Mouse (Mus musculus) thymus, adult 2 months (tissue): ENCODE data around the gene Tra2a. TPM values are rescaled to one million over a fixed set of nuclear protein-coding genes. Genes with fewer than 3 reads are reported as not detected.
"Not testable (repeated sequence)": the region's sequence is repeated elsewhere in the genome, so short reads cannot be mapped to it uniquely, and the experiment has no call there.

ENCODE experiments used
- DNase-seq: peaks from one replicate; pipeline ENCODE4 v3.0.0; 2021
- H3K27ac ChIP-seq: fragments of 200-500 bp; 2 replicates; pipeline ENCODE4 v1.5.1; 2012; ENCODE audit warnings: low read length, control low read depth; ENCODE audit not compliant: control insufficient read depth, insufficient read depth
- H3K27me3 ChIP-seq: fragments of 200-500 bp; 2 replicates; pipeline ENCODE4 v1.6.1; 2012; ENCODE audit warnings: mild to moderate bottlenecking, low read length, moderate library complexity, mixed read lengths; ENCODE audit not compliant: control insufficient read depth, insufficient read depth
- H3K36me3 ChIP-seq: fragments of 200-500 bp; 2 replicates; pipeline ENCODE4 v1.6.1; 2012; ENCODE audit warnings: mild to moderate bottlenecking, low read length, moderate library complexity; ENCODE audit not compliant: control insufficient read depth, insufficient read depth
- H3K4me1 ChIP-seq: fragments of 200-500 bp; replicated peaks from 2 replicates; pipeline ENCODE4 v1.6.1; 2012; ENCODE audit warnings: low read length; ENCODE audit not compliant: control insufficient read depth, insufficient read depth
- H3K4me3 ChIP-seq: fragments of 200-500 bp; 2 replicates; pipeline ENCODE4 v1.5.1; 2012; ENCODE audit warnings: mild to moderate bottlenecking, low read length, control low read depth, moderate library complexity; ENCODE audit not compliant: control insufficient read depth, insufficient read depth
- CTCF ChIP-seq: fragments of 200-500 bp; IDR thresholded peaks from 2 replicates; pipeline ENCODE4 v1.5.1; 2012; ENCODE audit warnings: mild to moderate bottlenecking, control low read depth, low read length, moderate library complexity, borderline replicate concordance; ENCODE audit not compliant: control insufficient read depth, poor library complexity, insufficient read depth; ENCODE audit errors: extremely low read depth
- POLR2A ChIP-seq: fragments of 200-500 bp; IDR thresholded peaks from 2 replicates; pipeline ENCODE4 v1.6.1; 2012; ENCODE audit warnings: mild to moderate bottlenecking, low read length, control low read depth, moderate library complexity; ENCODE audit not compliant: control insufficient read depth, poor library complexity, insufficient read depth; ENCODE audit errors: extremely low read depth
- WGBS: fragments of 180-500 bp; shearing (Covaris S2); methylation state at CpG from one replicate; pipeline ENCODE4 v1.1.7; 2018; 5-methylcytosine and 5-hydroxymethylcytosine counted together
- polyA plus RNA-seq: library from polyadenylated mRNA; depleted of rRNA; stranded (reverse); fragments of >200 nt; gene quantifications from 2 replicates; pipeline ENCODE4 v1.2.3, GENCODE M21; 2012

Gene Tra2a
- polyA plus RNA-seq, 1 experiment: 69.0 TPM

GRCm38 (mm10) chr6:49272863-49273262 is 9.0 kb upstream of the Tra2a start:
- no peaks in the 10 kb centered on the region for H3K4me1 ChIP-seq
- no peak overlapping the region for H3K27ac ChIP-seq
- no peaks in the 10 kb centered on the region for H3K27me3 ChIP-seq
- DNase-seq: no peak
- H3K4me3 ChIP-seq: no peak overlapping the region
- H3K36me3 ChIP-seq: no peaks in the 10 kb centered on the region
- TF ChIP-seq CTCF (no peak), POLR2A (no peak)
- whole genome bisulfite sequencing: 86% methylated on average over 2 of the region's 2 CpGs

- no peak for DNase-seq
- Histone ChIP-seq H3K36me3 (no peaks in the 10 kb centered on the region), H3K4me3 (no peak overlapping the region), H3K4me1 (no peaks in the 10 kb centered on the region), H3K27ac (no peak overlapping the region), H3K27me3 (no peaks in the 10 kb centered on the region)
- 88% methylated on average over 6 of the region's 6 CpGs for WGBS
- TF ChIP-seq POLR2A: no peak
- no peak for TF ChIP-seq CTCF
These were observed 8.0 kb upstream of the Tra2a start for GRCm38 (mm10) chr6:49271815-49272214.

GRCm38 (mm10) chr6:49269923-49270322 is 6.1 kb upstream of the Tra2a start:
- TF ChIP-seq POLR2A: no peak
- TF ChIP-seq CTCF: no peak
- no peak for DNase-seq
- no peaks in the 10 kb centered on the region for H3K4me1 ChIP-seq
- no peaks in the 10 kb centered on the region for H3K36me3 ChIP-seq
- no peaks in the 10 kb centered on the region for H3K27me3 ChIP-seq
- WGBS: 71% methylated on average over 11 of the region's 11 CpGs
- no peak overlapping the region for H3K4me3 ChIP-seq
- H3K27ac ChIP-seq: no peak overlapping the region

GRCm38 (mm10) chr6:49269200-49269599 is 5.4 kb upstream of the Tra2a start:
- no peak overlapping the region for H3K27ac ChIP-seq
- no peaks in the 10 kb centered on the region for H3K27me3 ChIP-seq
- peak; percentile 84 for DNase-seq
- no peaks in the 10 kb centered on the region for H3K36me3 ChIP-seq
- H3K4me3 ChIP-seq: no peak overlapping the region
- TF ChIP-seq POLR2A (no peak), CTCF (peak; percentile 58; the same call in 1 of the 2 replicates)
- H3K4me1 ChIP-seq: no peaks in the 10 kb centered on the region
- 18% methylated on average over 5 of the region's 5 CpGs for WGBS

- no peak overlapping the region for H3K4me3 ChIP-seq
- WGBS: 85% methylated on average over 4 of the region's 4 CpGs
- H3K36me3 ChIP-seq: no peaks in the 10 kb centered on the region
- TF ChIP-seq POLR2A (no peak), CTCF (no peak)
- H3K27me3 ChIP-seq: no peaks in the 10 kb centered on the region
- no peaks in the 10 kb centered on the region for H3K4me1 ChIP-seq
- H3K27ac ChIP-seq: no peak overlapping the region
- no peak for DNase-seq
These were observed 3.9 kb upstream of the Tra2a start for GRCm38 (mm10) chr6:49267686-49268085.

- WGBS: 100% methylated on average over 1 of the region's 1 CpGs
- not testable (repeated sequence) for H3K4me3 ChIP-seq, H3K4me1 ChIP-seq, H3K36me3 ChIP-seq, H3K27me3 ChIP-seq, H3K27ac ChIP-seq, DNase-seq
These were observed 1.4 kb upstream of the Tra2a start for GRCm38 (mm10) chr6:49265207-49265606.

GRCm38 (mm10) chr6:49264446-49264845 is 613 bp upstream of the Tra2a start:
- 81% methylated on average over 7 of the region's 7 CpGs for WGBS
- not testable (repeated sequence) for H3K27ac ChIP-seq, H3K4me3 ChIP-seq

More at GRCm38 (mm10) chr6:49264446-49264845, 613 bp upstream of the Tra2a start:
- peak; percentile 10 for DNase-seq
- H3K4me1 ChIP-seq, H3K36me3 ChIP-seq, H3K27me3 ChIP-seq: not testable (repeated sequence)
